ENCODE assay signal across 10 mouse cellular contexts in the genomic region with DNA sequence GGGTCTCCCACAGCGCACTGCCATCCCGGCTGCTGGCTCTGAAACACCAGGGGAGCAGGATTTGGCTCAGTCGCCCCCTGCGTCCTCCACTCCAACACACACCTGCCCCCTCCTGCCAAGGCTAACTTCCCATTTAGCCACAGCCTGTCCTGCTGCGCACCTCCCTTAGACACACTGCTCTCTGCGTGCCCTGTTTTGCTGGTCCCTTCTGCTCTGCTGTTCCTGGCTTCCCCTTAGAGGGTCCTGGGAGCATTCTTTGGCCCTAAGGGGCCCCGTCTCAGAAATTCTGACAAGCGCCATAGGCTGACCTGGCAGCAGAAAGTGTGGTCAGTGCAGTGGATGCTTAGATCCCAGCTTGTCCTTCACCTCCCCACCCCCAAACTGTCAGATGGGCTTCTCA.
"Had no signal": no experiment of that assay in that cellular context is flagged by ENCODE, and none has a peak within 500 bp of the region (broad histone marks: within the 10 kb centered on the region; RNA-seq: fewer than 3 reads in every experiment).

No protein-coding gene starts in this region.

- H3K4me3 ChIP-seq: layer of hippocampus, adult 2 months; midbrain, embryonic 10.5 days; myocyte; neural tube, embryonic 15.5 days; stomach, embryonic 15.5 days had no signal

- H3K9me3 ChIP-seq: midbrain, embryonic 10.5 days; neural tube, embryonic 15.5 days; stomach, embryonic 15.5 days had no signal

- H3K27ac ChIP-seq: layer of hippocampus, adult 2 months; midbrain, embryonic 10.5 days; neural tube, embryonic 15.5 days; stomach, embryonic 15.5 days had no signal

- H3K4me2 ChIP-seq: liver, embryonic 11.5 days; lung, embryonic 14.5 days; neural tube, embryonic 15.5 days; stomach, embryonic 15.5 days had no signal

- H3K9ac ChIP-seq: lung, embryonic 14.5 days; neural tube, embryonic 15.5 days; stomach, embryonic 15.5 days had no signal

- H3K4me1 ChIP-seq: midbrain, embryonic 10.5 days; neural tube, embryonic 15.5 days; stomach, embryonic 15.5 days had no signal

- H3K27me3 ChIP-seq: neural tube, embryonic 15.5 days; stomach, embryonic 15.5 days had no signal

- H3K36me3 ChIP-seq: stomach, embryonic 15.5 days had no signal

- DNase-seq: kidney, adult 18-20 months; kidney, postnatal 10 days; left cerebral cortex, postnatal 4 days had no signal
